Mouse (Mus musculus): ENCODE results near the gene Cyp17a1. TPM values are rescaled to one million over a fixed set of nuclear protein-coding genes. Genes with fewer than 3 reads are reported as not detected.

Gene Cyp17a1
- polyA plus RNA-seq, 1 experiment from 2014 or later = 0.27 TPM

- Histone ChIP-seq H3K4me1 (replicated peaks; ENCODE audit: control insufficient read depth, insufficient read depth, low read length) (peaks cover 69% of the 10 kb centered on the region), H3K27ac (ENCODE audit: low read depth, low read length) (no peak overlapping the region; the same call in 1 of the 2 replicates), H3K4me3 (ENCODE audit: low read depth, low read length) (no peak overlapping the region), H3K27me3 (replicated peaks; ENCODE audit: control insufficient read depth, insufficient read depth, low read length) (no peaks in the 10 kb centered on the region), H3K4me2 (no peak overlapping the region), H3K36me3 (ENCODE audit: control insufficient read depth, insufficient read depth, low read length) (peaks cover 6% of the 10 kb centered on the region), H3K9me3 (ENCODE audit: control insufficient read depth, low read length) (no peaks in the 10 kb centered on the region), H3K9ac (ENCODE audit: low read depth, low read length) (no peak overlapping the region)
- ATAC-seq (replicated peaks; ENCODE audit: low FRiP score) (no peak), DNase-seq (ENCODE audit: low spot score) (no peak)
- WGBS = 77% methylated on average over 19 of the region's 19 CpGs
These were observed 51.5 kb downstream of the Cyp17a1 start for GRCm38 (mm10) chr19:46621236-46622183.

- no peak for ATAC-seq (replicated peaks; ENCODE audit: low FRiP score)
- Histone ChIP-seq H3K9ac (ENCODE audit: low read depth, low read length) (no peak overlapping the region), H3K4me3 (ENCODE audit: low read depth, low read length) (no peak overlapping the region), H3K27ac (ENCODE audit: low read depth, low read length) (no peak overlapping the region), H3K36me3 (ENCODE audit: control insufficient read depth, insufficient read depth, low read length) (peaks cover 5% of the 10 kb centered on the region), H3K4me2 (no peak overlapping the region), H3K27me3 (replicated peaks; ENCODE audit: control insufficient read depth, insufficient read depth, low read length) (no peaks in the 10 kb centered on the region), H3K4me1 (replicated peaks; ENCODE audit: control insufficient read depth, insufficient read depth, low read length) (peaks cover 73% of the 10 kb centered on the region), H3K9me3 (ENCODE audit: control insufficient read depth, low read length) (no peaks in the 10 kb centered on the region)
- 76% methylated on average over 14 of the region's 14 CpGs for WGBS
- no peak for DNase-seq (ENCODE audit: low spot score)
These were observed 52.8 kb downstream of the Cyp17a1 start for GRCm38 (mm10) chr19:46620016-46620808.

DNA sequence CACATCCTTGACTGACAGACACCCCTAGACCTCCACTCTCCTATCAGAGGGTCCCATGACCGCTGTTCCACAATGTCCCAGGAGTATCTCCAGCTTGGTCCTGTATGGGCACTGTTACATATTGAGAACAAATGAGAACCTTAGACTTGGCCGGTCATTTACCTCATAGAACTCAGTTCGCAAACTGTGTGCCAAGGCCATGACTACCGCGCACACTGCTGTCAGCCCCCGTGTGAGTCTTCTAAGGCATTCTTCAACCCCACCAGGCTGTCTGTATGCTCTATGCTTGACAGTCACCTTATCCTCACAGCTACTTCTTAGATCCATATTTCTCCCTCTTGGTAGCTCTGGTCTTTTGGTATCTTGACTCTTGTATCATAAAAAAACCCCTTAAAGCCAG, 53.5 kb downstream of the Cyp17a1 start:
- H3K4me2 ChIP-seq = no peak overlapping the region
- no peak overlapping the region for H3K9ac ChIP-seq (ENCODE audit: low read depth, low read length)
- no peak for DNase-seq (ENCODE audit: low spot score)

DNA sequence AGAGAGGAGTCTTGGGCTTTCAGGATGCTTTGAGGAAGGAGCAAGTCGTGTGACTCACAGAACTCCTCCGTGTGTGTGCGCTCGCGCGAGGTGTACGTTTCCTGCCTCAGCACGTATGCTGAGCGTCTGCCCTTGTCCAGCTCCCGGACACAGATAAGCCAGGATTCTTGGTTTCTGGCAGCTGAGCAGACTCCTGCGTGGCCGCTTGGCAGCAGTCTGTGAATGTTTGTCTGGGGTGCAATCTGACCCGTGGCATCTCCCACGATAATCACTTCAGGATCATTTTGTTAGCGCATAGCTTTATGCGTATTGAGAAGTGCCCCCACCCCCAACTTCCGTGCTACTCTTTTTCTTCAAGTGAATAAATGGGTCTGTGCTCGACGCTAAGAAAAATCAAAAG, 54.0 kb downstream of the Cyp17a1 start:
- Histone ChIP-seq H3K27ac (ENCODE audit: low read depth, low read length) (no peak overlapping the region), H3K4me1 (replicated peaks; ENCODE audit: control insufficient read depth, insufficient read depth, low read length) (peaks cover 67% of the 10 kb centered on the region), H3K4me2 (no peak overlapping the region), H3K27me3 (replicated peaks; ENCODE audit: control insufficient read depth, insufficient read depth, low read length) (no peaks in the 10 kb centered on the region), H3K36me3 (ENCODE audit: control insufficient read depth, insufficient read depth, low read length) (no peaks in the 10 kb centered on the region), H3K9me3 (ENCODE audit: control insufficient read depth, low read length) (no peaks in the 10 kb centered on the region), H3K4me3 (ENCODE audit: low read depth, low read length) (no peak overlapping the region), H3K9ac (ENCODE audit: low read depth, low read length) (no peak overlapping the region)
- ATAC-seq (replicated peaks; ENCODE audit: low FRiP score) (no peak), DNase-seq (ENCODE audit: low spot score) (no peak)
- WGBS = 68% methylated on average over 19 of the region's 19 CpGs

More for the DNA sequence above, 53.5 kb downstream of the Cyp17a1 start:
- H3K9me3 ChIP-seq (ENCODE audit: control insufficient read depth, low read length) = no peaks in the 10 kb centered on the region
- no peak overlapping the region for H3K4me3 ChIP-seq (ENCODE audit: low read depth, low read length)
- H3K27me3 ChIP-seq (replicated peaks; ENCODE audit: control insufficient read depth, insufficient read depth, low read length) = no peaks in the 10 kb centered on the region
- no peaks in the 10 kb centered on the region for H3K36me3 ChIP-seq (ENCODE audit: control insufficient read depth, insufficient read depth, low read length)
- ATAC-seq (replicated peaks; ENCODE audit: low FRiP score) = no peak
- no peak overlapping the region; the same call in 1 of the 2 replicates for H3K27ac ChIP-seq (ENCODE audit: low read depth, low read length)
- 89% methylated on average over 6 of the region's 6 CpGs for WGBS
- H3K4me1 ChIP-seq (replicated peaks; ENCODE audit: control insufficient read depth, insufficient read depth, low read length) = peaks cover 68% of the 10 kb centered on the region

DNA sequence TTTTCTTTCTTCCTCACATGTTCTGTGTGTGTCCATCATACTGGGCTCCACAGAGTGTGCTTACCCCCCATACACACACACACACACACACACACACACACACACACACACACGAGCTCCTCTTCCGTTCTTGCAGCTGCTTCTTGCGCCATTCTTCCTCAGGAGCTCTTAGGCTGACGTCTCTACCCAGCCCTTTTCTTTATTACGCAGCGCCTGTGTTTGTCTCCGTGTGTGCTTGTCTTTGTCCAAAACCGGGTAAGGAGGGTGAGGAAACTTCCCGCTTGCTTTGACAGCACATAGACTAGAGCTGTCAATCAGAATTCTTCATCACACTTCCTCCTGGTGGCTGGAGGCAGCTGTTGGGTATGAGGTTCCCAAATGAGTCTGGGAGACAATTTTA, 54.6 kb downstream of the Cyp17a1 start:
- DNase-seq (ENCODE audit: low spot score) (no peak), ATAC-seq (replicated peaks; ENCODE audit: low FRiP score) (no peak)
- no peaks in the 10 kb centered on the region for H3K9me3 ChIP-seq (ENCODE audit: control insufficient read depth, low read length)
- WGBS = 57% methylated on average over 9 of the region's 9 CpGs
- H3K27me3 ChIP-seq (replicated peaks; ENCODE audit: control insufficient read depth, insufficient read depth, low read length) = no peaks in the 10 kb centered on the region
- no peak overlapping the region for H3K27ac ChIP-seq (ENCODE audit: low read depth, low read length)
- no peak overlapping the region for H3K4me2 ChIP-seq
- no peaks in the 10 kb centered on the region for H3K36me3 ChIP-seq (ENCODE audit: control insufficient read depth, insufficient read depth, low read length)
- no peak overlapping the region for H3K4me3 ChIP-seq (ENCODE audit: low read depth, low read length)
- no peak overlapping the region for H3K9ac ChIP-seq (ENCODE audit: low read depth, low read length)
- H3K4me1 ChIP-seq (replicated peaks; ENCODE audit: control insufficient read depth, insufficient read depth, low read length) = peaks cover 65% of the 10 kb centered on the region

DNA sequence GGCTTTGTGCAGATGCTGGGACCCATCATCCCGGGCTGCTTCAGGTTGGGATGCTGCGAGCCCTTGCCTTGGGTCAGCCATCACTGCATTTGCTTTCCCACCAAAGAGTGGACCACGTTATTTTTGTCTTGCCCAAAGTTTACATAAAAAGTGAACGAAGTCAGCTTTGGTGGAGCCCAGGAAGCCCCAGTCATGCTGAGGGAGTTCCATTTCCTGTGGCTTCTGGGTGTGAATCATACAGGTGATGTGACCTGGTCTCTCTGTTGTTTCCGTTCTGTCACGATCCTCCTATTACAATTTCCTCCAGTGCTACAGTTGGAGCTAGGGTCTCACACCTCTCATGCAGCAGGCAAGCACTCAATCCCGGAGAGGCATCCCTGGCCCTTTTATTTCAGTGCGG, 55.6 kb downstream of the Cyp17a1 start:
- no peaks in the 10 kb centered on the region for H3K9me3 ChIP-seq (ENCODE audit: control insufficient read depth, low read length)
- no peak overlapping the region for H3K9ac ChIP-seq (ENCODE audit: low read depth, low read length)

More for the DNA sequence above, 55.6 kb downstream of the Cyp17a1 start:
- Histone ChIP-seq H3K27me3 (replicated peaks; ENCODE audit: control insufficient read depth, insufficient read depth, low read length) (no peaks in the 10 kb centered on the region), H3K4me3 (ENCODE audit: low read depth, low read length) (no peak overlapping the region), H3K4me1 (replicated peaks; ENCODE audit: control insufficient read depth, insufficient read depth, low read length) (peaks cover 57% of the 10 kb centered on the region), H3K4me2 (no peak overlapping the region), H3K27ac (ENCODE audit: low read depth, low read length) (no peak overlapping the region), H3K36me3 (ENCODE audit: control insufficient read depth, insufficient read depth, low read length) (no peaks in the 10 kb centered on the region)
- ATAC-seq (replicated peaks; ENCODE audit: low FRiP score) = no peak
- WGBS = 84% methylated on average over 8 of the region's 8 CpGs
- DNase-seq (ENCODE audit: low spot score) = no peak

Other genes starting within 250 kb of the Cyp17a1 start
- 22.9 and 24.1 TPM in 2 replicates for gene Trim8, start 171.5 kb downstream of the Cyp17a1 start, polyA plus RNA-seq (2014; fragmentation: Nextera tagmentation; extraction: Ambion mirVana)
- 42.6 and 50.5 TPM in 2 replicates for gene Arl3, start 100.0 kb downstream of the Cyp17a1 start, polyA plus RNA-seq (2014; fragmentation: Nextera tagmentation; extraction: Ambion mirVana)
- 24.7 and 26.2 TPM in 2 replicates for gene Sfxn2, start 99.8 kb downstream of the Cyp17a1 start, polyA plus RNA-seq (2014; fragmentation: Nextera tagmentation; extraction: Ambion mirVana)
- gene Wbp1l, start 74.1 kb downstream of the Cyp17a1 start, polyA plus RNA-seq (2014; fragmentation: Nextera tagmentation; extraction: Ambion mirVana) = 36.6 and 40.7 TPM in 2 replicates
- 9.9 and 13.8 TPM in 2 replicates for gene Borcs7, start 16.7 kb upstream of the Cyp17a1 start, polyA plus RNA-seq (2014; fragmentation: Nextera tagmentation; extraction: Ambion mirVana)
- gene As3mt, start 34.3 kb upstream of the Cyp17a1 start, polyA plus RNA-seq (2014; fragmentation: Nextera tagmentation; extraction: Ambion mirVana) = 26.0 and 29.3 TPM in 2 replicates
- 1.9 and 2.6 TPM in 2 replicates for gene Cnnm2, start 88.4 kb upstream of the Cyp17a1 start, polyA plus RNA-seq (2014; fragmentation: Nextera tagmentation; extraction: Ambion mirVana)